Mouse (Mus musculus) cerebellum, adult 2 months (tissue): ENCODE results near the gene Tgfbi. TPM values are rescaled to one million over a fixed set of nuclear protein-coding genes. Genes with fewer than 3 reads are reported as not detected.

Source experiments
- DNase-seq, 2 experiments: peaks; one replicate each; pipeline ENCODE4 v3.0.0; 2021
- H3K27ac ChIP-seq: fragments of 200-500 bp; 2 replicates; pipeline ENCODE4 v1.5.1; 2012; ENCODE audit warnings: low read length, control low read depth, inconsistent platforms; ENCODE audit not compliant: insufficient read depth
- H3K27me3 ChIP-seq: fragments of 200-500 bp; 2 replicates; pipeline ENCODE4 v1.6.1; 2012; ENCODE audit warnings: inconsistent platforms, mild to moderate bottlenecking, low read length, moderate library complexity; ENCODE audit not compliant: control insufficient read depth, insufficient read depth
- H3K4me1 ChIP-seq: fragments of 200-500 bp; 2 replicates; pipeline ENCODE4 v1.6.1; 2011; ENCODE audit warnings: low read length; ENCODE audit not compliant: control insufficient read depth, insufficient read depth
- H3K4me3 ChIP-seq: fragments of 200-500 bp; replicated peaks from 2 replicates; pipeline ENCODE3; 2011; ENCODE audit warnings: mild to moderate bottlenecking, low read depth, low read length, control low read depth; ENCODE audit not compliant: insufficient read depth
- CTCF ChIP-seq: fragments of 200-500 bp; IDR thresholded peaks from 2 replicates; pipeline ENCODE4 v1.5.1; 2011; ENCODE audit warnings: low read depth, mild to moderate bottlenecking, control low read depth, low read length, moderate library complexity, borderline replicate concordance; ENCODE audit not compliant: insufficient read depth
- POLR2A ChIP-seq: fragments of 200-500 bp; IDR thresholded peaks from 2 replicates; pipeline ENCODE4 v1.6.1; 2011; ENCODE audit warnings: low read length, control low read depth, borderline replicate concordance; ENCODE audit not compliant: insufficient read depth
- WGBS: fragments of 180-500 bp; shearing (Covaris S2); methylation state at CpG from one replicate; pipeline ENCODE4 v1.1.7; 2018; 5-methylcytosine and 5-hydroxymethylcytosine counted together
- polyA plus RNA-seq: library from polyadenylated mRNA; depleted of rRNA; stranded (reverse); fragments of >200 nt; gene quantifications from 2 replicates; pipeline ENCODE4 v1.2.3, GENCODE M21; 2012; rRNA removed

The Tgfbi gene
- polyA plus RNA-seq = 4.9 and 5.1 TPM in 2 replicates

- Histone ChIP-seq H3K4me1 (peaks cover 11% of the 10 kb centered on the region; the same call in 1 of the 2 replicates), H3K27ac (no peak within 1 kb of the TSS), H3K4me3 (peak within 1 kb of the TSS; percentile 23), H3K27me3 (no peaks in the 10 kb centered on the region; the same call in 1 of the 2 replicates)
- TF ChIP-seq POLR2A = no peak
- no peak for TF ChIP-seq CTCF
- WGBS = 4% methylated on average over 36 of the region's 36 CpGs
- DNase-seq = peak; percentile 27 to 38
These were observed at the start of gene Tgfbi for GRCm38 (mm10) chr13:56609103-56609856. Gene Tgfbi (plus strand): TSS chr13:56609523.

- H3K27me3 ChIP-seq = no peaks in the 10 kb centered on the region
- TF ChIP-seq CTCF = no peak
- TF ChIP-seq POLR2A = no peak
- DNase-seq = no peak
These were observed 49.4 kb upstream of the Tgfbi start for GRCm38 (mm10) chr13:56559841-56560370.

GRCm38 (mm10) chr13:56561129-56561528, 48.2 kb upstream of the Tgfbi start:
- WGBS = 52% methylated on average over 8 of the region's 8 CpGs
- H3K27me3 ChIP-seq = no peaks in the 10 kb centered on the region
- TF ChIP-seq CTCF = no peak
- no peak for TF ChIP-seq POLR2A
- no peak overlapping the region for H3K4me3 ChIP-seq
- DNase-seq = no peak
- no peak overlapping the region for H3K27ac ChIP-seq
- H3K4me1 ChIP-seq = no peaks in the 10 kb centered on the region

More at GRCm38 (mm10) chr13:56559841-56560370, 49.4 kb upstream of the Tgfbi start:
- no peaks in the 10 kb centered on the region for H3K4me1 ChIP-seq
- H3K4me3 ChIP-seq = no peak overlapping the region
- no peak overlapping the region for H3K27ac ChIP-seq
- WGBS = 77% methylated on average over 6 of the region's 6 CpGs

GRCm38 (mm10) chr13:56563075-56563474, 46.2 kb upstream of the Tgfbi start:
- no peaks in the 10 kb centered on the region for H3K4me1 ChIP-seq
- WGBS = 34% methylated on average over 6 of the region's 6 CpGs
- peak in 1 of 2 experiments; percentile 19 for DNase-seq
- H3K27ac ChIP-seq = no peak overlapping the region
- TF ChIP-seq POLR2A = no peak
- peak; percentile 46; the same call in 1 of the 2 replicates for TF ChIP-seq CTCF
- H3K27me3 ChIP-seq = no peaks in the 10 kb centered on the region
- no peak overlapping the region for H3K4me3 ChIP-seq

- no peak for DNase-seq
- WGBS = 63% methylated on average over 10 of the region's 10 CpGs
- H3K27ac ChIP-seq = no peak overlapping the region
- TF ChIP-seq POLR2A = no peak
- no peaks in the 10 kb centered on the region for H3K4me1 ChIP-seq
- H3K4me3 ChIP-seq = no peak overlapping the region
- no peaks in the 10 kb centered on the region for H3K27me3 ChIP-seq
These were observed 43.0 kb upstream of the Tgfbi start for GRCm38 (mm10) chr13:56566336-56566735.

GRCm38 (mm10) chr13:56571645-56572044, 37.7 kb upstream of the Tgfbi start:
- TF ChIP-seq CTCF (no peak), POLR2A (no peak)
- no peak for DNase-seq
- Histone ChIP-seq H3K27ac (no peak overlapping the region), H3K27me3 (no peaks in the 10 kb centered on the region), H3K4me3 (no peak overlapping the region), H3K4me1 (no peaks in the 10 kb centered on the region)
- 82% methylated on average over 8 of the region's 8 CpGs for WGBS

- Histone ChIP-seq H3K4me1 (no peaks in the 10 kb centered on the region), H3K27me3 (no peaks in the 10 kb centered on the region), H3K27ac (no peak overlapping the region), H3K4me3 (no peak overlapping the region)
- DNase-seq = no peak
- TF ChIP-seq POLR2A (no peak), CTCF (no peak)
- WGBS = 82% methylated on average over 4 of the region's 4 CpGs
These were observed 34.2 kb upstream of the Tgfbi start for GRCm38 (mm10) chr13:56575074-56575473.

- WGBS = 70% methylated on average over 12 of the region's 12 CpGs
- no peak overlapping the region for H3K4me3 ChIP-seq
- no peaks in the 10 kb centered on the region for H3K27me3 ChIP-seq
- DNase-seq = peak in 1 of 2 experiments; percentile 48
- H3K4me1 ChIP-seq = no peaks in the 10 kb centered on the region
- no peak overlapping the region for H3K27ac ChIP-seq
- no peak for TF ChIP-seq POLR2A
- TF ChIP-seq CTCF = peak; percentile 61
These were observed 33.5 kb upstream of the Tgfbi start for GRCm38 (mm10) chr13:56575701-56576321.
